Mouse (Mus musculus) E14TG2a.4 (cell line): ENCODE measurements at regions not wholly inside any gene's neighbourhood (a gene's known extent, or its start where the extent isn't known, plus 50 kb on each side); places are given as distances from the start of the nearest gene placed in this dataset.

Experiments used
- CTCF ChIP-seq: conservative IDR thresholded peaks from 2 replicates; pipeline ENCODE4 v1.5.1; 2014; ENCODE audit warnings: low read length
- NANOG ChIP-seq: IDR thresholded peaks from 2 replicates; pipeline ENCODE4 v1.6.1; 2014; ENCODE audit warnings: borderline replicate concordance, low read length, mixed read lengths
- POU5F1 ChIP-seq: IDR thresholded peaks from 2 replicates; pipeline ENCODE4 v1.6.1; 2014; ENCODE audit warnings: low read length, borderline replicate concordance

- TF ChIP-seq CTCF (no peak), NANOG (no peak), POU5F1 (no peak)
These were observed 64.6 kb downstream of the Smug1 start for GRCm38 (mm10) chr15:103102068-103102840.
